Mouse (Mus musculus): ENCODE results near the gene Snf8. TPM values are rescaled to one million over a fixed set of nuclear protein-coding genes. Genes with fewer than 3 reads are reported as not detected.

Gene Snf8
- polyA plus RNA-seq, 1 experiment from 2014 or later, result 90.6 TPM

DNA sequence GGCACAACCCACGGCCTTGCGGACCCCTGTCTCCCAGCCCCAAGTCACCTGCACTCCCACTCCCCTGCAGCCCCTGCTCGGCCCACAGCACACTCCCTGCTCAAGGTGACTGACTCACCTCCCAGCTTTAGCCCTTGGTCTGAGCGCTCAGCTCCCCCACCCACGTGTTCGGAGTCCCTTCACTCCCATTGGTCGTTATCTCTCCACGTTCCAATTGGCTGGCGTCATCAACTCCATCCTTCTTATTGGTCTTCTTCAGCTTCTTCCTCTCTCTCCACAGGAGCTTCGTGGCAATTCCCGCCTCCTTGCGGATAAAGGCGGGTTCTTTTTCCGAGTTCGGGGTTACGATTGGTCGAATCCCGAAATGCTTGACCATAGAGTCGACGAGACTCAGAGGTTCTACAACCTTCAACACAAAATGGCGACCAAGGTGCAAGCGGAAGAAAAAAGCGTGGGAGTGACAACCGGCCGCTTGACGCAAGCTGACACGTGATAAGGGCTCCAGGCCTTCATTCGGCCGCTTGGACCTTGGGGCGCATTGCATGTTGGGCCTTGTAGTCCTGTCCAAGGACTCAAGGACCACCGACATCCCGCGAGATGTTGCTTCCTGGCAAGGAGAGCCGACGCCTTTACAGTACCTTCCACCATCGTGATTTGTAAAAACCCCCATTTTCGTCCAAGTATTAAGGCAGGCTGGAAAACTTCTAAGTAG, 41.0 kb downstream of the Snf8 start, which contains the start of gene Atp5g1:
TSS of gene Atp5g1 (minus strand) at position 162 of the 712 bp plus-strand sequence.
- Histone ChIP-seq H3K36me3 (ENCODE audit: insufficient read depth, low read length) (no peaks in the 10 kb centered on the region), H3K27ac (peak within 1 kb of the TSS; percentile 81), H3K9ac (ENCODE audit: low read depth, low read length) (peak within 1 kb of the TSS; percentile 72), H3K4me3 (replicated peaks; ENCODE audit: low read depth, low read length) (peak within 1 kb of the TSS; percentile 58), H3K4me2 (ENCODE audit: low read length) (peak within 1 kb of the TSS; percentile 76), H3K27me3 (ENCODE audit: insufficient read depth, low read length) (no peaks in the 10 kb centered on the region), H3K9me3 (replicated peaks; ENCODE audit: low read length) (no peaks in the 10 kb centered on the region), H3K4me1 (replicated peaks; ENCODE audit: insufficient read depth, low read length) (no peaks in the 10 kb centered on the region; the same call in 1 of the 2 replicates)
- WGBS, result under 1% methylated on average over 37 of the region's 37 CpGs
- DNase-seq (ENCODE audit: low spot score) (peak; percentile 100), ATAC-seq (replicated peaks; ENCODE audit: low FRiP score, low read depth) (peak; percentile 96)
- TF ChIP-seq CTCF (IDR thresholded peaks at IDR 0.05; ENCODE audit: low read depth), result peak; percentile 46

- 71% methylated on average over 13 of the region's 13 CpGs for WGBS
Measured at GRCm38 (mm10) chr11:96076221-96077105, 41.8 kb downstream of the Snf8 start.

GRCm38 (mm10) chr11:96080736-96081135, 46.1 kb downstream of the Snf8 start:
- Histone ChIP-seq H3K27ac (no peak overlapping the region), H3K9ac (ENCODE audit: low read depth, low read length) (no peak overlapping the region), H3K9me3 (replicated peaks; ENCODE audit: low read length) (no peaks in the 10 kb centered on the region), H3K4me2 (ENCODE audit: low read length) (no peak overlapping the region), H3K4me1 (replicated peaks; ENCODE audit: insufficient read depth, low read length) (no peaks in the 10 kb centered on the region), H3K36me3 (ENCODE audit: insufficient read depth, low read length) (no peaks in the 10 kb centered on the region), H3K4me3 (replicated peaks; ENCODE audit: low read depth, low read length) (no peak overlapping the region), H3K27me3 (ENCODE audit: insufficient read depth, low read length) (no peaks in the 10 kb centered on the region)
- WGBS, result 72% methylated on average over 5 of the region's 5 CpGs
- DNase-seq (ENCODE audit: low spot score) (no peak), ATAC-seq (replicated peaks; ENCODE audit: low FRiP score, low read depth) (no peak)
- no peak for TF ChIP-seq CTCF (IDR thresholded peaks at IDR 0.05; ENCODE audit: low read depth)

More at GRCm38 (mm10) chr11:96076221-96077105, 41.8 kb downstream of the Snf8 start:
- H3K4me1 ChIP-seq (replicated peaks; ENCODE audit: insufficient read depth, low read length), result no peaks in the 10 kb centered on the region; the same call in 1 of the 2 replicates
- ATAC-seq (replicated peaks; ENCODE audit: low FRiP score, low read depth) (no peak), DNase-seq (ENCODE audit: low spot score) (no peak)
- no peaks in the 10 kb centered on the region for H3K36me3 ChIP-seq (ENCODE audit: insufficient read depth, low read length)
- H3K9ac ChIP-seq (ENCODE audit: low read depth, low read length), result no peak overlapping the region
- H3K9me3 ChIP-seq (replicated peaks; ENCODE audit: low read length), result no peaks in the 10 kb centered on the region
- peak overlapping the region; percentile 39 for H3K4me2 ChIP-seq (ENCODE audit: low read length)
- no peak overlapping the region; the same call in 1 of the 2 replicates for H3K4me3 ChIP-seq (replicated peaks; ENCODE audit: low read depth, low read length)
- H3K27ac ChIP-seq, result peak overlapping the region; percentile 51
- no peak for TF ChIP-seq CTCF (IDR thresholded peaks at IDR 0.05; ENCODE audit: low read depth)
- H3K27me3 ChIP-seq (ENCODE audit: insufficient read depth, low read length), result no peaks in the 10 kb centered on the region

DNA sequence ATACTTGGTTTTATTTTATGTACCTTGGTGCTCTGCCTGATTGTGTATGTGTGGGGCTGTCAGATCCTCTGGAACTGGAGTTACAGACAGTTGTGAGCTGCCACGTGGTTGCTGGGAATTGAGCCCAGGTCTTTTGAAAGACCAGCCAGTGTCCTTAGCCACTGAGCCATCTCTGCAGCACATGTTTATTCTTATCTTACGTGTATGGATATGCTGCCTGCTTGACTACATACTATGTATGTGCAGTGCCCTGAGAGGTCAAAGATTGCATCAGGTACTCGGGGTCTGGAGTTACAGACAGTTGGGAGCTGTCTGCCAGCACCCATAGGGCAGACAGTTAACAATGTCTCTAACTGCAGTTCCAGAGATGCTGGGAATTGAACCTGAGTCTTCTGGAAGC, 48.0 kb downstream of the Snf8 start:
- H3K9me3 ChIP-seq (replicated peaks; ENCODE audit: low read length), result no peaks in the 10 kb centered on the region
- H3K27ac ChIP-seq, result no peak overlapping the region
- no peaks in the 10 kb centered on the region for H3K4me1 ChIP-seq (replicated peaks; ENCODE audit: insufficient read depth, low read length)
- H3K27me3 ChIP-seq (ENCODE audit: insufficient read depth, low read length), result no peaks in the 10 kb centered on the region
- no peak for TF ChIP-seq CTCF (IDR thresholded peaks at IDR 0.05; ENCODE audit: low read depth)
- H3K36me3 ChIP-seq (ENCODE audit: insufficient read depth, low read length), result no peaks in the 10 kb centered on the region
- ATAC-seq (replicated peaks; ENCODE audit: low FRiP score, low read depth) (no peak), DNase-seq (ENCODE audit: low spot score) (no peak)
- no peak overlapping the region for H3K4me2 ChIP-seq (ENCODE audit: low read length)
- H3K9ac ChIP-seq (ENCODE audit: low read depth, low read length), result no peak overlapping the region
- H3K4me3 ChIP-seq (replicated peaks; ENCODE audit: low read depth, low read length), result no peak overlapping the region
- WGBS, result 70% methylated on average over 3 of the region's 3 CpGs

- Histone ChIP-seq H3K27ac (no peak overlapping the region), H3K4me3 (replicated peaks; ENCODE audit: low read depth, low read length) (no peak overlapping the region), H3K4me2 (ENCODE audit: low read length) (no peak overlapping the region), H3K27me3 (ENCODE audit: insufficient read depth, low read length) (no peaks in the 10 kb centered on the region), H3K9ac (ENCODE audit: low read depth, low read length) (no peak overlapping the region), H3K36me3 (ENCODE audit: insufficient read depth, low read length) (no peaks in the 10 kb centered on the region), H3K9me3 (replicated peaks; ENCODE audit: low read length) (no peaks in the 10 kb centered on the region), H3K4me1 (replicated peaks; ENCODE audit: insufficient read depth, low read length) (no peaks in the 10 kb centered on the region)
- 94% methylated on average over 6 of the region's 6 CpGs for WGBS
- TF ChIP-seq CTCF (IDR thresholded peaks at IDR 0.05; ENCODE audit: low read depth), result no peak
- ATAC-seq (replicated peaks; ENCODE audit: low FRiP score, low read depth) (no peak), DNase-seq (ENCODE audit: low spot score) (no peak)
Measured at GRCm38 (mm10) chr11:96087981-96088380, 53.3 kb downstream of the Snf8 start.

DNA sequence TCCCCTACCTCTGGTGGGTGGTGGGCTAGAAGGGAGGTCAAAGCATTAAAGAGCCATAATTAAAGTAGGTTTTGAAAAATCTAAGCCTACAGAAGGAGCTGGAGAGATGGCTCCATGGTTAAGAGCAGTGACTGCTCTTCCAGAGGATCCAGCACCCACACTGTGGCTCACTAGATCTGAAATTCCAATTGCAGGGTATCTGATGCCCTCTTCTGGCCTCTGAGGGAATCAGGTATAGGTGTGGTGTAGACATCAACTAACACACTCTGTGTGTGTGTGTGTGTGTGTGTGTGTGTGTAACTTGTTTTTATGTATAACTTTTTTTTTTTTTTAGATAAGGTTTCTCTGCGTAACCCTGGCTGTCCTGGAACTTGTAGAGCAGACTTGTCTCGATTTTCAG, 56.4 kb downstream of the Snf8 start:
- Histone ChIP-seq H3K9ac (ENCODE audit: low read depth, low read length) (no peak overlapping the region), H3K4me3 (replicated peaks; ENCODE audit: low read depth, low read length) (no peak overlapping the region), H3K27ac (no peak overlapping the region), H3K4me1 (replicated peaks; ENCODE audit: insufficient read depth, low read length) (no peaks in the 10 kb centered on the region), H3K9me3 (replicated peaks; ENCODE audit: low read length) (no peaks in the 10 kb centered on the region), H3K27me3 (ENCODE audit: insufficient read depth, low read length) (no peaks in the 10 kb centered on the region), H3K4me2 (ENCODE audit: low read length) (no peak overlapping the region), H3K36me3 (ENCODE audit: insufficient read depth, low read length) (no peaks in the 10 kb centered on the region)
- DNase-seq (ENCODE audit: low spot score) (peak; percentile 50), ATAC-seq (replicated peaks; ENCODE audit: low FRiP score, low read depth) (no peak)
- TF ChIP-seq CTCF (IDR thresholded peaks at IDR 0.05; ENCODE audit: low read depth), result peak; percentile 69
- WGBS, result 73% methylated on average over 2 of the region's 2 CpGs

Data from kidney, postnatal 0 days (tissue).